Mouse (Mus musculus) neural tube, embryonic 13.5 days (tissue): ENCODE measurements around the gene Adgrg6. TPM values are rescaled to one million over a fixed set of nuclear protein-coding genes. Genes with fewer than 3 reads are reported as not detected.

Experiments
- polyA plus RNA-seq: library from polyadenylated mRNA; unstranded; fragments of >200 nt; fragmentation: Nextera tagmentation; extraction: Ambion mirVana; gene quantifications from 2 replicates; pipeline ENCODE4 v1.2.1, GENCODE M21; 2015

Gene Adgrg6
- polyA plus RNA-seq, 1 experiment from 2014 or later, result 5.6 TPM

Other genes starting within 250 kb of the Adgrg6 start
- gene Vta1, start 159.9 kb upstream of the Adgrg6 start, polyA plus RNA-seq, result 203 and 206 TPM in 2 replicates
- 0.55 and 0.71 TPM in 2 replicates for gene Nmbr, start 159.9 kb upstream of the Adgrg6 start, polyA plus RNA-seq
- not detected in 2 replicates for gene Gje1, start 172.6 kb upstream of the Adgrg6 start, polyA plus RNA-seq